Mouse (Mus musculus) large intestine, adult 2 months (tissue): ENCODE results near the gene Pdxk. TPM values are rescaled to one million over a fixed set of nuclear protein-coding genes. Genes with fewer than 3 reads are reported as not detected.
"Not testable (repeated sequence)": the region's sequence is repeated elsewhere in the genome, so short reads cannot be mapped to it uniquely, and the experiment has no call there.

ENCODE experiments used
- DNase-seq: peaks from one replicate; pipeline ENCODE4 v3.0.0-alpha.2; 2012; ENCODE audit warnings: low read depth, low spot score
- WGBS: fragments of 180-500 bp; shearing (Covaris S2); methylation state at CpG from one replicate; pipeline ENCODE4 v1.1.7; 2018; 5-methylcytosine and 5-hydroxymethylcytosine counted together
- polyA plus RNA-seq: library from polyadenylated mRNA; depleted of rRNA; stranded (reverse); fragments of >200 nt; gene quantifications from 2 replicates; pipeline ENCODE4 v1.2.3, GENCODE M21; 2012; rRNA removed

Pdxk gene
- 15.0 and 27.4 TPM in 2 replicates for polyA plus RNA-seq

DNA sequence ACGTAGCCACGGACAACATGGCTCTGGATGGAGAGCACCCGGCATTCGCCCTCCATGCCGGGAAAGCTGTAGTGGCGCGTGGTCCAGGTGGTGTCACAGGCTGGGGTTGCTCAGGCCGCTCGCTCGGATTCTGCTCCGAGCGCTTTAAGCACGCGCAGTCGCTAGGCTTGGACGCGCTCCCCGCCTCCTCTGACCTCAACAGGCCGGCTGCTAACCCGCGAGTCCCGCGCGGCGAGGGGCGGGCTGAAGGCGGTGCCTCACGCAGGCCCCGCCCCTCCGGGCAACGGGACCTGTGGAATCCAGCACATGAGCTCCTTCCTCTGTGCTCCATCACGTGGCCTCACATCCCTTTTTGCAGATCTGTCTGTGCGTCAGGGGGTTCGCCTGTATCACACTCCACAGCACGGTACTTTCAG, at the start of gene Pdxk:
TSS of gene Pdxk (minus strand) at position 184 of the 416 bp plus-strand sequence.
- WGBS = under 1% methylated on average over 35 of the region's 35 CpGs
- peak; percentile 75 for DNase-seq

- WGBS = 68% methylated on average over 6 of the region's 6 CpGs
- no peak for DNase-seq
These were observed 38.4 kb upstream of the Pdxk start for GRCm38 (mm10) chr10:78502986-78503733.

DNA sequence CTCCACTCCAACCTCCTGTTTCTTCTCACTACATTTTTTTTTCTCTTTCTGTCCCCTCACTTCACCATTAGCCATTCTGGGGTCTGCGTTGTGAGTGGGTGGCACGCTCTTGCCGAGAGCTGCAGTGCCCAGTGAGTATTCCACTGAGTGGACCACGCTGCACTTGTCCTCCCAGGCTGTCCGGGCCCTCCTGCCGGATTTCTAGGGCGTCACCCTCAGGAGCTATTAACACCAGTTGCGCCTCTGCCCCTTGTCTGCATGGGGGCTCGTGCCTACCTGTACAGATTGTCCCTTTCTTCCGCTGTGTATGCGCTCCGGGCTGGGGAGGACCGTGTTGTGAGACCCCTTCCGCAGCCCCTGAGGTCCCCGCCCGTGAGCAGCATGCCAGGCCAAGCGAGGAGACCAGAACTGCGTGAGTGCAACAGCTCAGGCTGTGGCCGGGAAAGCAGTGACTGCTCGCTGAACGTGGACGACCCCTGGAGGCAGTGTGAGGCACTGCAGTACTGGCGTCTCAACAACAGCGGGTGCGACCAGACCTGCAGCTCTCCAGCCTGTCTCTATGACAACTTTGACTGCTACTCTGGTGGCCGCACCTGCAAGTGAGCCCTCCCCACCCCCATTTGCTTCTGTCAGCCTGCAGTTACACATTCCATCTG, 22.8 kb upstream of the Pdxk start:
- DNase-seq = no peak
- WGBS = 10% methylated on average over 26 of the region's 26 CpGs

GRCm38 (mm10) chr10:78486871-78487270, 22.1 kb upstream of the Pdxk start:
- whole genome bisulfite sequencing = 66% methylated on average over 5 of the region's 5 CpGs
- no peak for DNase-seq

GRCm38 (mm10) chr10:78485369-78485768, 20.6 kb upstream of the Pdxk start:
- 38% methylated on average over 2 of the region's 2 CpGs for WGBS
- not testable (repeated sequence) for DNase-seq

GRCm38 (mm10) chr10:78481928-78482499, 17.2 kb upstream of the Pdxk start:
- WGBS = under 1% methylated on average over 35 of the region's 35 CpGs
- no peak for DNase-seq

DNA sequence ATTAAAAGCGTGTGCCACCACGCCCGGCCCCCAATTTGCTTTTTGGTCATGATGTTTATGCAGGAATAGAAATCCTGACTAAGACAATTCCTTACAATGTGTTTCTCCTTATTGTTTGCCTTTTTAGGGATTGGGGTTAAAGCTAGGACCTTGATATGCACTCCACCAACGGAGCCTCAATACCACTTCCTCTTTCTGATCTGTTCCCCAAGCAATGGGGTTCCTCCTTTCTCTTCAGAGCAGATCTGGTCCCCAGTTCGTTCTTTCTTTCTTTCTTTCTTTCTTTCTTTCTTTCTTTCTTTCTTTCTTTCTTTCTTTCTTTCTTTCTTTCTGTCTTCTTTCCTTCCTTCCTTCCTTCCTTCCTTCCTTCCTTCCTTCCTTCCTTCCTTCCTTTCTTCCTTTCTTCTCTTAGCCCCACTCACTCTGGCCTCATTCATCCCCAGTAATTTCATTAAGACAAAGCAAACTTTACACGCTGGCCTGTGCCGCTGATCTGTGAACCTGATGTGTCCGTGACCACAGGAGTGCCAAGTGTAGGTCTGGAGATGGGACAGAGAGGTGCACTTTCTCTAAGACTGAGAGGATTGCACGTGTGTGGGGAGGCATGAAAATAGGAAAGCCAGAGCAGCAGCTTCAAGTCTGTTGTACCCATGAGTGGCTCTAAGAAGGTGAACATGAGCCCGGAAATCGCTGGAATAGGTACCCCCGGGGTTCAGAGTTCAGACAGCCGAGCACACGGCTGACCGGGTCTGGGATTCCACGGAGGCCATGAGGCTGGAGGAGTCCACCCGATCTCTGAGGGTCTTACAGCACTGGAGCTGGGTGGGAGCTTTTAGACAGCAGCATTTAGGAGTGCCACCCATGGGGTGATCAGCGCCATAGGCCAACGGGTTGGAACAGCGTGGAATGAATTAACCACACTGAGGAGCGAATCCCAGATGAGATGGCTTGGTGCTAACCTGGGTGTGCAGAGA, 16.5 kb upstream of the Pdxk start:
- DNase-seq = no peak
- WGBS = 35% methylated on average over 21 of the region's 21 CpGs

DNA sequence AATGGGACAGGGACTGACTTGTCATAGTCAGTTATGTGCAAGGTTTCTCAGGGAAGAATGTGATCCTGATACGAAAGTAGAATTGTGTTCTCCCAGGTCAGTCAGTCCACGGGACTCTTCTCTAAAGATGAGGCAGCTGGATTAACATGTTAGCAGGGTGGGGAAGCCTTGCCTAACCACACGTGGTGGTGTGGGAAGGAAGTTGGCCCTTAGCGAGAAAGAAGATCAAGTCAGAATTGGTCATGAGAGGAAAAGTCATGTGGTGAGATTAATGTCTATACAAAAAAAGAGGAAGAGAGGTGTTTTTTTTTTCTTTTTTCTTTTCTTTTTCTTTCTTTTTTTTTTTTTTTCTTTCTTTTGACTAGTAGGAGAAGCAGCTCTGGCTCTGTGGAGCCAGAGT, 12.0 kb upstream of the Pdxk start:
- no peak for DNase-seq
- WGBS = 59% methylated on average over 4 of the region's 4 CpGs

DNA sequence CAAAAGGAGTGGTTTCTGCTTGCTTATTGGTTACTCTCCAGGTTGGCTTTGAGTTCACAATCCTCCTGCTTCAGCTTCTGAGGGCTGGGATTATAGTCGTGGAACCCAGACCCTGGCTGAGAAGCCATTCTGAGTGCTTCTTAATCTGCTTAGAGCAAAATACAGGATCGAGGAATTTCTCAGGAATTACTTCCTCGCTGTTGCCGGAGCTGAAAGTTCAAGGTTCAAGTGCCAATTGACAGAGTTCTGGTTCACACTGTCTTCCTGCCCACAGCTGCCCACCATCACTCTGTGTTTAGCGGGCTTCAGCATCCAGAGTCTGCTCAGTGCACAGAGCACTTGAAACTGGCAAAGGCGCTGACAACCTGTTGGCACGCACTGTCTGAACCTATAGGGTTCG, 10.0 kb upstream of the Pdxk start:
- no peak for DNase-seq
- WGBS = 43% methylated on average over 8 of the region's 8 CpGs

DNA sequence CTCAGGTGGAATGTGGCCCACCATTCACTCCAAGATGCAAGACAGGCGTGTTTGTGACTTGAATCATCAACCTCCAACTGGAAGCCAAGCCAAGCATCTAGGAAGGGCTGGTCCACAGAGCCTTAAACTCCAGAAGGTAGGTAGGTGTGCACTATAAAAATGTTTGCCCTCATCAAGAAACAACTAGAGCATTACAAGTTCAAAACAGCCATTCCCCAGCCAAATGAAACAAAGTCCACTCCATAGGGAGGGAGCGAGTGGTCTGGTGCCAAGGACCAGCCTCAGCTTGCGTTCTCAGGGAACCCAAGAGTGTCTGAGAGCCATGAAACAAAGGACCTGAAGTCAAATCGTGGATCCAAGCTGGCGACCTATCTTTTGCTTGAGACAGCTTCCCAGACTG, 8.7 kb upstream of the Pdxk start:
- no peak for DNase-seq
- WGBS = 30% methylated on average over 5 of the region's 5 CpGs

DNA sequence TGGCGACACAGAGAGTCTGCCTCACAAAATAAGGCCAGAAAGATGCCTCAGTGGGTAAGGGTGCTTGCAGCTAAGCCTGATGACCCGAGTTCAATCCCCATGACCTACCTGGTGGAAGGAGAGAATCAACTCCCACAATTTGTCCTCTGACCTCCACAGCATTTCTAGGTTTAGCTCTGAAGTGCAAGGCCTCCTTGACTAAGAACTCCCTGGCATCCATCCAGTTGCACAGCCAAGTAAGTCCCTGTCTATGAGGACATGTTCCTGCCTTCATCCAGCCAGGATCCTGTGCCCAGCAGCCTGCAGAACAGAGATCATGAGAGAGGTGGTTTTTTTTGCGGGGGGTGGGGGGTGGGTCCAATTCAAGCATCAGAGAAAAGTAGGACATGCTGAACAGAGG, 7.3 kb upstream of the Pdxk start:
- 82% methylated on average over 3 of the region's 3 CpGs for WGBS
- no peak for DNase-seq

DNA sequence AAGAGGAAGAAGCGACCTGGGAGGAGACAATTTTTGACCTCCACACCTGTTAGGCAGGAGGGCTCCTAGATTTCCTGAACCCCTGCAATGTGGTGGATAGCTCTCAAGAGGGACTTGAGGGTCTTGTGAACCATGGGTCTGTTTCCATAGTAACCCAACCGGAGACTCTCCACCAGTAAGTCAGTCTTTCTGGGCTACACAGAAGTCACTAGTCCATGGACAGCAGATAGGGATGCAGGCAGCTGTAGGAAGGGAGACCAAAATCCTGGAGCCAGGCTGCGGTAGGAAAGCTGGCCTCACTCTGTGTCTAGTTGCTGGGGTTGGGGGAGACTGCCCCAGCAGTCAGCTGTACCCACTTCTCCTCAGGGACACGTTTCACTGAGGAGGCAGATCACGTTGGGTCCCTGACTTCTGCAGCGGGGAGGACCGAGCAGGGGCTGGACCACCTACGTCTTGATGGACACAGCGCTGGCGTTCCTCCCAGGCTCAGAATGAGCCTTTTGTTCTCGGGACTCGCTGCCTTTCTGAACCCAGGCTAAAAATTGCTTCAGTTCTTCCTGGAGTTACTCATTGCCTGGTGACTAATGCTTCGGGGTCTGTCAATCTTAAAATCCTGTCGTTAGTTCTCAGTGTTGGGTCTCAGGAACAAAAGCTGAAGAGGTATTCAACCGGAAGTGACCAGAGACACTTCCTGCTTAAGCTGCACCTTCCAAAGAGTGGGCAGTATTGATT, 6.0 kb upstream of the Pdxk start:
- DNase-seq = no peak
- 40% methylated on average over 15 of the region's 15 CpGs for WGBS

DNA sequence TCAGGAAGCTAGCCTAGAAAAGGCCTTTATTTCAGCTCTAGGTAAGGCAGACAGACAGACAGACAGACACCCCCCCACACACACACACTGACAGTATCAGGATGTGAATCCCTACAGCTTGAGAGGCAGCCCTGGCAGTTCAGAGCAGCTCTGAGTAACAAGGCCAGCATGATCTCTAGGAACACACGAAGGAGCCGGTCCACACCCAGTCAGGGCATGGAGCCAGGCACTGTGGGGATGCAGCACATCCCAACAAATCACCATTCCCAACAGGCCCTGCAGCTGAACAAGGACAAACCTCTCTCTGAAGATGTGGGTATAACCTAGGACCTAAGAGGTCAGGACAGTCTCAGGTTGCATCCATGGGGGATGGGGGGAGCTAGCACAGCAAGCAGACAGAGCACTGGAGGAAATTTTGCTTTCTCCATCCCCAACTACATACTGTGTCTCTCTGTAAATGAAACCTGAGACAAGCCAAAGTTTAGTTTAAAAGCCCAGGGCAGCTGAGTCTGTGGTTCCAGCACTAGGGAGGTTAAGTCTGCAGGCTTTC, 3.1 kb upstream of the Pdxk start:
- 25% methylated on average over 2 of the region's 2 CpGs for WGBS
- DNase-seq = no peak

GRCm38 (mm10) chr10:78466647-78467046, 1.9 kb upstream of the Pdxk start:
- DNase-seq = no peak
- WGBS = 67% methylated on average over 9 of the region's 9 CpGs

DNA sequence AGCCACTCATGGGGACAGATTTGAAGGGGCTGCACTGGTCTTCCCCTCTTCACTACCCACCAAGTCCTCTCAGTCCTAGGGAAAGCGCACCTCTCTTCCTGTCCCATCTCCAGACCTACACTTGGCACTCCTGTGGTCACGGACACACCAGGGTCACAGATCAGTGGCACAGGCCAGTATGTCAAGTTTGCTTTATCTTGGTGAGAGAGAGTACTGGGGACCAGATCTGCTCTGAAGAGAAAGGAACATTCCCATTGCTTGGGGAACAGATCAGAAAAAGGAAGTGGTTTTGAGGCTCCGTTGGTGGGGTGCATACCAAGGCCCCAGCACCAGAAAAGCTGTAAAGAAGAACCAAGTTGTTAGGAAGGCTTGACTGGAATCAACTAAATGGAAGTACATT, 697 bp upstream of the Pdxk start:
- WGBS = 89% methylated on average over 3 of the region's 3 CpGs
- no peak for DNase-seq

DNA sequence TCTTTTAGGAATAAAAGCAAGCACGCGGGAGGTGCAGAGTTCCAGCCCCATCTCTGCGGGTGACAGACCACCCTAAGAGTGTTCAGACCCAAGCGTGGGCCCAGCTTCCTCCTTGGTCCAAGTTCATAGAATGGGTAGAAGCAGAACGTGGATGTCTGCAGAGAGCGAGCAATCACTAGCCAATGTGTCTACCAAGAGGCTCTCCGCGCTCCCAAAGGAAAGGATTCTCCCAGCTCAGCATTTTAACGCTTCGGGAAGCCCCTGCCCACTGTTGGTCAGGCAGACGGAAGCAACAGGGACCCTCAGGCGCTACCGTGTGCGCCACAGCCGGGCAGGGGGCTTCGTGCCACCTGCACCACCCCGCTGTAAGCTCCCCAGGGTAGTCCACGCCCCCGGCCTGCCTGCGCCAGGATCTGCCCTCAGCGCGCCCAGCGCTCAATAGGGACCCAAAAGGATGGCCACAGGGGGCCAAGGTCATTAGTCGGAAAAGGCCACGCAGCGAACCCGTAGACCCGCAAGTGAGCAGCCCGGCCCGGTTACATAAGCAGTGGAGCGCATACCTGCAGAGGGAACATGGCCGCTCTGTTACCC, 479 bp downstream of the Pdxk start:
- 2% methylated on average over 32 of the region's 32 CpGs for WGBS
- no peak for DNase-seq

DNA sequence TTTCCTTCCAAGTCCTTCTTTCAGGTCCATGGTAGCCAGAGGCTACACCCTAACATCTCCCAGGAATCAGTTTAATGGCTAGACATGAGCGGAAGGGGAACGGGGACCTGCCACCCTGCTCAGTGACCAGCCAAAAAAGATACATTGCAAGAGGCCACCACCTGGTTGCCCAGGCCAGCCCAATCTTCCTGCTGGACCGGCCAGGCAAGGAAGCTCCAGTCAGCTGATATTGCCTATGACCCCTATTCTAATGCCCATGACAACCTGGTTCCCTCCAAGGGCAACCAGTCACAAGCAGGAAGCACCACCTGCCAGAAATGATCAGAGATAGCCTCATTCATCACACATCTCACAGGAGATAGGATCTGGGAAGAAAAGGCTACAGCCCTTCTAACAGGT, 1.0 kb downstream of the Pdxk start:
- 41% methylated on average over 3 of the region's 3 CpGs for WGBS
- DNase-seq = no peak

DNA sequence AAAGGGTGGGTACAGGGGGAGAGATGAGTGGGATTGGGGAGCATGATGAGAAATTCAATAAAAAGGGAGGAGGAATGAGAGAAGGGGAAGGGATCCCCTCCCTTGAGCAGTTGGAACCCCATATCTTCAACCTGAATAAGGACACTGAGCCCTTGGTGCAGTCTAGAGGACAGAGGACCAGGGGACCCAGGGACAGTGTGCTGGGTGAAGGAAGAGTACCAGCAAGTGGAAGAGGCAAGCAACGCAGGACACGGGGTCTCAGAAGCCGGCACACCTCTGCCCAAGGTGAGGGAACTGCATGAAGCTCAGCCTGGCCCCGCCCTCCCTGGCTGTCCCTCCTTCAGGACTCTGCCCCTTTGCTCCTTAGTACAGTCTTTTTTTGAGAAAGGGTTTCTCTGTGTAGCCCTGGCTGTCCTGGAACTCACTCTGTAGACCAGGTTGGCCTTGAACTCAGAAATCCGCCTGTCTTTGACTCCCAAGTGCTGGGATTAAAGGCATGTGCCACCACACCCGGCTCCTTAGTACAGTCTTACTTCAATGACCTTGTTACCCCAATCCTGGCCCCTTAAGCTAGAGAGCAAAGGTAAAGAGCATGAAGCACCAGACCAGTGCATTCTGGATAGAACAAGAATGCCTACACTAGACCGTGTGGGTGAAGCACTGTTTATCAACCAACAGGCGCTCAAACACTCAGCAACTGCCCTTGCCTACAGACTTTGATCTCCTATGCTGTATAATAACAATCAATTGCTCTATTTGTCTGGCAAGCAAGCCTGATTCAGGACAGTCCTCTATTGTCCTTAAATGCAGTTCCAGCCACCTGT, 1.6 kb downstream of the Pdxk start:
- WGBS = 38% methylated on average over 8 of the region's 8 CpGs
- DNase-seq = no peak
